Mouse (Mus musculus) embryo, embryonic 11.5 days (tissue): ENCODE data around the gene Hoxc6.
A peak's percentile ranks its signal among the peaks of the same experiment; 100 is the strongest.

Experiments used
- DNase-seq: peaks from one replicate; pipeline ENCODE4 v3.0.0-alpha.2; 2012; ENCODE audit warnings: low read depth, low spot score

Gene Hoxc6

GRCm38 (mm10) chr15:102997939-102998355 is at the start of gene Hoxc6:
TSS of gene Hoxc6 (plus strand) at chr15:102998257.
- no peak for DNase-seq

GRCm38 (mm10) chr15:102948842-102949241 is 49.2 kb upstream of the Hoxc6 start:
- DNase-seq = no peak

GRCm38 (mm10) chr15:102949696-102950095 is 48.4 kb upstream of the Hoxc6 start:
- no peak for DNase-seq

GRCm38 (mm10) chr15:102950877-102951276 is 47.2 kb upstream of the Hoxc6 start:
- DNase-seq = no peak

GRCm38 (mm10) chr15:102953561-102953960 is 44.5 kb upstream of the Hoxc6 start:
- DNase-seq = no peak

GRCm38 (mm10) chr15:102954192-102955006 is 43.7 kb upstream of the Hoxc6 start, which contains the start of gene Hoxc11:
TSS of gene Hoxc11 (plus strand) at chr15:102954427.
- no peak for DNase-seq

GRCm38 (mm10) chr15:102955007-102955382 is 43.1 kb upstream of the Hoxc6 start:
- DNase-seq = no peak

GRCm38 (mm10) chr15:102955833-102956640 is 42.0 kb upstream of the Hoxc6 start:
- DNase-seq = no peak

GRCm38 (mm10) chr15:102956906-102957305 is 41.2 kb upstream of the Hoxc6 start:
- DNase-seq = no peak

GRCm38 (mm10) chr15:102959663-102960191 is 38.3 kb upstream of the Hoxc6 start:
- DNase-seq = no peak

- DNase-seq = no peak
Measured at GRCm38 (mm10) chr15:102961728-102962127, 36.3 kb upstream of the Hoxc6 start.

GRCm38 (mm10) chr15:102962492-102962891 is 35.6 kb upstream of the Hoxc6 start:
- no peak for DNase-seq

- no peak for DNase-seq
Measured at GRCm38 (mm10) chr15:102963259-102963658, 34.8 kb upstream of the Hoxc6 start.

GRCm38 (mm10) chr15:102963671-102964640 is 34.1 kb upstream of the Hoxc6 start:
- no peak for DNase-seq

- DNase-seq = no peak
Measured at GRCm38 (mm10) chr15:102965003-102965891, 32.8 kb upstream of the Hoxc6 start.

GRCm38 (mm10) chr15:102965892-102966775 is 31.9 kb upstream of the Hoxc6 start:
- DNase-seq = peak; percentile 93

GRCm38 (mm10) chr15:102966776-102967311 is 31.2 kb upstream of the Hoxc6 start, which contains the start of gene Hoxc10:
TSS of gene Hoxc10 (plus strand) at chr15:102966796.
- no peak for DNase-seq

GRCm38 (mm10) chr15:102967312-102967510 is 30.8 kb upstream of the Hoxc6 start, which contains the start of gene Hoxc5:
TSS of gene Hoxc5 (plus strand) at chr15:102967443.
- no peak for DNase-seq
